Mouse (Mus musculus) erythroblast, embryonic 14.5 days (primary cell): Measurements from ENCODE around the gene Cdc7.

Source experiments
- GATA1 ChIP-seq: IDR thresholded peaks from 2 replicates; pipeline ENCODE4 v1.6.1; 2012; ENCODE audit warnings: low read length, inconsistent platforms, mixed read lengths
- TAL1 ChIP-seq: IDR thresholded peaks from 3 replicates; pipeline ENCODE4 v1.6.1; 2012; ENCODE audit warnings: low read length, inconsistent platforms, mixed read lengths

GRCm38 (mm10) chr5:106966443-106966842 is 2.3 kb downstream of the Cdc7 start:
- TF ChIP-seq TAL1 (no peak), GATA1 (no peak)
